Mouse (Mus musculus): Measurements from ENCODE around the gene Sgcb.

GRCm38 (mm10) chr5:73666695-73667094, 19.1 kb upstream of the Sgcb start:
- TF ChIP-seq CTCF (IDR thresholded peaks at IDR 0.05; ENCODE audit: low read depth, low read length) (no peak), POLR2A (IDR thresholded peaks at IDR 0.05; ENCODE audit: extremely low read depth, insufficient read depth, low read length) (no peak)

Measured in liver, adult 2 months (tissue).